Mouse (Mus musculus) adrenal gland (tissue): Measurements from ENCODE around the gene Ndufs6.

ENCODE experiments used
- intact Hi-C: fragments of 180-260 bp; cut with DNase I; formaldehyde crosslinking; loops from one replicate; pipeline ENCODE4 v1.15.1; 2025
- long read RNA-seq, 2 experiments: library from polyadenylated mRNA; unstranded; transcript quantifications; one replicate each; pipeline ENCODE4 v2.0.0; 2020; ENCODE audit warnings: borderline replicate concordance in 1 of 2; ENCODE audit not compliant: insufficient replicate concordance in 1 of 2

Ndufs6 gene
- long read RNA-seq, experiment 1, transcript Ndufs6-201 (4 exons, 568 nt) = major isoform, 111 of 117 reads
- long read RNA-seq, experiment 1, partial matches to known transcripts = 2 of 117 reads
- long read RNA-seq, experiment 1, other reads (novel, unspliced or antisense) = 0 of 117 reads
- long read RNA-seq, experiment 2, transcript Ndufs6-201 (4 exons, 568 nt) = major isoform, 120 of 125 reads
- long read RNA-seq, experiment 2, partial matches to known transcripts = 0 of 125 reads
- long read RNA-seq, experiment 2, other reads (novel, unspliced or antisense) = 1 of 125 reads

GRCm38 (mm10) chr13:73327827-73328698 is at the start of gene Ndufs6, which contains the start of gene Mrpl36:
Ndufs6 (minus strand) TSS chr13:73328542.
Mrpl36 (plus strand) TSS chr13:73328513.
- intact Hi-C loops = no loop called here

- intact Hi-C loops = no loop called here
Measured at GRCm38 (mm10) chr13:73377637-73378036, 49.3 kb upstream of the Ndufs6 start.

- intact Hi-C loops = no loop called here
Measured at GRCm38 (mm10) chr13:73374612-73375011, 46.3 kb upstream of the Ndufs6 start.

- intact Hi-C loops = no loop called here
Measured at GRCm38 (mm10) chr13:73373367-73373766, 45.0 kb upstream of the Ndufs6 start.

GRCm38 (mm10) chr13:73357106-73357505 is 28.8 kb upstream of the Ndufs6 start:
- intact Hi-C loops = no loop called here

- intact Hi-C loops = loop anchor here (5.0 kb wide), 1 partner anchor 190 kb away; no protein-coding TSS in a partner anchor
Measured at GRCm38 (mm10) chr13:73352491-73352890, 24.1 kb upstream of the Ndufs6 start.

- intact Hi-C loops = loop anchor here (5.0 kb wide), 1 partner anchor 190 kb away; no protein-coding TSS in a partner anchor
Measured at GRCm38 (mm10) chr13:73351910-73352309, 23.6 kb upstream of the Ndufs6 start.

GRCm38 (mm10) chr13:73350741-73351140 is 22.4 kb upstream of the Ndufs6 start:
- intact Hi-C loops = loop anchor here (5.0 kb wide), 1 partner anchor 188 kb away; no protein-coding TSS in a partner anchor

GRCm38 (mm10) chr13:73347922-73348650 is 19.7 kb upstream of the Ndufs6 start:
- intact Hi-C loops = no loop called here

GRCm38 (mm10) chr13:73347171-73347570 is 18.8 kb upstream of the Ndufs6 start:
- intact Hi-C loops = no loop called here

- intact Hi-C loops = no loop called here
Measured at GRCm38 (mm10) chr13:73346743-73347142, 18.4 kb upstream of the Ndufs6 start.

GRCm38 (mm10) chr13:73346131-73346530 is 17.8 kb upstream of the Ndufs6 start:
- intact Hi-C loops = no loop called here

GRCm38 (mm10) chr13:73345102-73345890 is 17.0 kb upstream of the Ndufs6 start:
- intact Hi-C loops = no loop called here

- intact Hi-C loops = no loop called here
Measured at GRCm38 (mm10) chr13:73336753-73337152, 8.4 kb upstream of the Ndufs6 start.

GRCm38 (mm10) chr13:73331736-73332135 is 3.4 kb upstream of the Ndufs6 start:
- intact Hi-C loops = loop anchor here (5.0 kb wide), 1 partner anchor 271 kb away; the partner anchor contains the start of gene Clptm1l

- intact Hi-C loops = loop anchor here (5.0 kb wide), 1 partner anchor 271 kb away; the partner anchor contains the start of gene Clptm1l
Measured at GRCm38 (mm10) chr13:73330844-73331501, 2.6 kb upstream of the Ndufs6 start.

GRCm38 (mm10) chr13:73323406-73323805 is 4.9 kb downstream of the Ndufs6 start:
- intact Hi-C loops = no loop called here

- intact Hi-C loops = no loop called here
Measured at GRCm38 (mm10) chr13:73322626-73323025, 5.7 kb downstream of the Ndufs6 start.

GRCm38 (mm10) chr13:73320048-73320447 is 8.3 kb downstream of the Ndufs6 start:
- intact Hi-C loops = no loop called here
